Mouse (Mus musculus) liver, embryonic 12.5 days (tissue): Measurements from ENCODE around the gene Fam102a. TPM values are rescaled to one million over a fixed set of nuclear protein-coding genes. Genes with fewer than 3 reads are reported as not detected.

ENCODE experiments used
- ATAC-seq: fragments of 200-750 bp; cut with Nextera tagmentation; 2 replicates; pipeline ENCODE4 v1.8.0; 2017; ENCODE audit warnings: moderate number of reproducible peaks, mild to moderate bottlenecking, moderate library complexity
- H3K27ac ChIP-seq: fragments of 300-500 bp; sonication (generic); 2 replicates; pipeline ENCODE4 v1.5.1; 2016; ENCODE audit warnings: mild to moderate bottlenecking
- H3K27me3 ChIP-seq: fragments of 300-500 bp; sonication (generic); replicated peaks from 2 replicates; pipeline ENCODE4 v1.6.1; 2016; ENCODE audit warnings: mild to moderate bottlenecking, moderate library complexity
- H3K36me3 ChIP-seq: fragments of 300-500 bp; sonication (generic); 2 replicates; pipeline ENCODE4 v1.6.1; 2016; ENCODE audit warnings: mild to moderate bottlenecking, moderate library complexity
- H3K4me1 ChIP-seq: fragments of 300-500 bp; sonication (generic); 2 replicates; pipeline ENCODE4 v1.6.1; 2016
- H3K4me2 ChIP-seq: fragments of 300-500 bp; sonication (generic); 2 replicates; pipeline ENCODE4 v1.6.1; 2016; ENCODE audit warnings: mild to moderate bottlenecking, moderate library complexity
- H3K4me3 ChIP-seq: fragments of 300-500 bp; sonication (generic); 2 replicates; pipeline ENCODE4 v1.5.1; 2016; ENCODE audit warnings: mild to moderate bottlenecking, moderate library complexity
- H3K9ac ChIP-seq: fragments of 300-500 bp; sonication (generic); 2 replicates; pipeline ENCODE4 v1.6.1; 2016; ENCODE audit warnings: mild to moderate bottlenecking, moderate library complexity
- H3K9me3 ChIP-seq: fragments of 300-500 bp; sonication (generic); replicated peaks from 2 replicates; pipeline ENCODE4 v1.6.1; 2016; ENCODE audit warnings: mild to moderate bottlenecking, moderate library complexity
- WGBS: fragments of 180-500 bp; shearing (Covaris S2); methylation state at CpG from one replicate; pipeline ENCODE4 v1.1.7; 2016; ENCODE audit not compliant: insufficient replicate concordance; 5-methylcytosine and 5-hydroxymethylcytosine counted together
- polyA plus RNA-seq: library from polyadenylated mRNA; unstranded; fragments of >200 nt; fragmentation: Nextera tagmentation; extraction: Ambion mirVana; gene quantifications from 2 replicates; pipeline ENCODE4 v1.2.1, GENCODE M21; 2016

Fam102a gene
- polyA plus RNA-seq, 1 experiment from 2014 or later = 2.4 TPM

DNA sequence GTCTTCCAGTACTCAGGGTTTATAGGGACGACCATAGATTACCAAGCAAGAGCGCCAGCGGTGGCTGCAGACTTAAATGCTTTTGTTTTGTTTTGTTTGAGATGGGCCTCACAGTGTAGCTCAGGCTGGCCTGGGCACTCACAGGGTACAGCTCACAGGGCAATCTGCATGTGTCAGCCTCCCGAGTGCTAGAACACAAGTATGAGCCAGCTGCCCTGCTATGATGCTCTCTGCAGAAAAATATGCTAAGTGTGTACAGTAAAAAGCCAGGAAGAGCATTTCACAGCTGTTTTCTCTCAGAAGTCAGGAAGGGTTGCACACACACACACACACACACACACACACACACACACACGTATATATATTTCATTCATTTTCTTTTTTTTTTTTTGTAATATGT is 34.7 kb upstream of the Fam102a start:
- Histone ChIP-seq H3K27ac (no peak overlapping the region), H3K4me2 (no peak overlapping the region), H3K36me3 (no peaks in the 10 kb centered on the region), H3K9me3 (0 out of 2 replicates have a peak, but pooled peaks cover 4% of the 10 kb centered on the region), H3K4me3 (no peak overlapping the region), H3K9ac (no peak overlapping the region), H3K4me1 (peaks cover 14% of the 10 kb centered on the region), H3K27me3 (no peaks in the 10 kb centered on the region)
- 67% methylated on average over 5 of the region's 5 CpGs for WGBS
- no peak for ATAC-seq

DNA sequence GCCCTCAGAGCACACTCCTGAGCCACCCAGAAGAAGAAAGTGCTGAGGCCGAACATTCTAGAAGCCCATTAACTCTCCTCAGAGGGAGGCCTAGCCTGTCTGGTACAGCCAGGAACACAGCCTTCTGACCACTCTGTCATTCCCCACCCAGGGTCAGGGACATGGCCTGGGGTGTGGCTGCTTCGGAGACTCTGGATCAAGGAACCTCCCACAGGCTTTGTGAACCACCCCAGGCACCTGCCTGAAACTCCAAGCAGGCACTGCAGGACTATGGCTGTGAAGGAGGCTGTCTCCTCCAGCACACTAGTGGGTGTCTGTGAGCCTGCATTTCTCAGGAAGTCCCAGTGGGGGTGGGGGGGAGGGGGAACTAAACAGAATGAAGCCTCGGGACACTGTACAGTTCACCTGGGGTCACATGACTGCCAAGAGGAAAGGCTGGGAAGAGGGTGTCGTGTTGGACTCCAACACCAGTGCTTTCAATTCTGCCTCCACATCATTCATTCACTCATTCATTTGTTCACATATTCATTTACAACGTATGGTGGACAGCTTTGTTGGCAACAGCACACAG is 33.3 kb upstream of the Fam102a start:
- peaks cover 6% of the 10 kb centered on the region; the same call in 1 of the 2 replicates for H3K4me1 ChIP-seq
- H3K4me3 ChIP-seq = no peak overlapping the region
- WGBS = 62% methylated on average over 5 of the region's 5 CpGs
- no peak overlapping the region for H3K4me2 ChIP-seq
- no peaks in the 10 kb centered on the region for H3K27me3 ChIP-seq
- H3K27ac ChIP-seq = no peak overlapping the region
- peak; percentile 13; the same call in 1 of the 2 replicates for ATAC-seq
- 0 out of 2 replicates have a peak, but pooled peaks cover 7% of the 10 kb centered on the region for H3K9me3 ChIP-seq
- H3K36me3 ChIP-seq = no peaks in the 10 kb centered on the region
- H3K9ac ChIP-seq = no peak overlapping the region

DNA sequence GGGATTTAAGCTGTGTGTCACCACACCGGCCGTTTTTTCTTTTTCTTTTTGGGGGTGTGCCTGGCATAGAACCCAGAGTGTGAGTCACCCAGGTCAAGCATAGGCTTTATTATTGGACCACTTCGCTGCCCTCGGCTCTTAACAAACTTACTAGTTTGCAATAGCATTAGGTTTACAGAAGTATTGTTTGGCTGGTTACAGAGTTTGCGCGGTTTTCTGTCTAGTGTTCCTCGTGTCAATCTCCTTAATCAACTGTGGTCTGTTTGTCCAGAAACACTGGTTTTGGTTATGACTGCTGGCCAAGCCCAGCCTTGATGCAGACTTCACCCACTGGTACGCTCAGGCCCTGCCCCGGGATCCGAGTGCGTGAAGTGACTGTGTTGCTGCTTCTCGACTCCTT is 32.3 kb upstream of the Fam102a start:
- Histone ChIP-seq H3K4me1 (peaks cover 15% of the 10 kb centered on the region), H3K27ac (no peak overlapping the region), H3K4me3 (no peak overlapping the region), H3K9me3 (0 out of 2 replicates have a peak, but pooled peaks cover 7% of the 10 kb centered on the region), H3K36me3 (no peaks in the 10 kb centered on the region), H3K27me3 (no peaks in the 10 kb centered on the region), H3K4me2 (no peak overlapping the region), H3K9ac (no peak overlapping the region)
- ATAC-seq = no peak
- WGBS = 63% methylated on average over 12 of the region's 12 CpGs

DNA sequence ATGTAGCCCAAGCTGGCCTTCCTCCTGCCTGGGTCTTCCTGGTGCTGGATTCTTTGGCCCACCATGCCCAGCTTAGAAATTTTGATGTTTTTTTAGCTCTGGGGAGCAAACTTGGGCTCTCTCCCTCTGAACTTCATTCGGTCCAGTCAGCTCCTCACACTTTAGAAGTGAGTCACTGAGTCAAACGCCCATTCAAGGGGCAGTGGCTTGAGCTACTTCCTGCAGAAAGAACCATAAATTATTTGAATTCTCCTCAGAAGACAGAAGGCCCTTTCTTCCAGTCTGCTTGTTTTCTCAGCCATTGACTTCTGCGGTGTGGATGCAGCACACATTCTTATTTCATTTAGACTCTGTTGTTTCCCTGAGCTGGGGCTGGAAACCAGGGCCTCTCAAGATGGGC is 31.5 kb upstream of the Fam102a start:
- ATAC-seq = no peak

DNA sequence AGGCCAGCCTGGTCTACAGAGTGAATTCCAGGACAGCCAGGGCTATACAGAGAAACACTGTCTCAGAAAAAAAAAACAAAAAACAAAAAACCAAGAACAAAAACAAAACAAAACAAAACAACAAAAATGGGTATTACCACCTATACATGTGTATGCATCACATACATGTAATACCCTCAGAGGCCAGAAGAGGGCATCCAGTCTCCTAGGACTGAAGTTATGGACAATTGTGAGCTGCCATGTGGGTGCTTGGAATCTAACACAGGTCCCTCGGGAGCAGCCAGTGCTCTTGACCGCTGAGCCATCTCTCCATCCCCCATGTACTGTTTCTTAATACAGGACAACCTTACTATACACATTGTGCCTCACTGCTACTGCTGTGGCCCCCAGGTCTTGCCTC is 29.6 kb upstream of the Fam102a start:
- 84% methylated on average over 2 of the region's 2 CpGs for whole genome bisulfite sequencing
- Histone ChIP-seq H3K27ac (no peak overlapping the region), H3K27me3 (no peaks in the 10 kb centered on the region)

More for the DNA sequence above, 31.5 kb upstream of the Fam102a start:
- H3K9me3 ChIP-seq = 0 out of 2 replicates have a peak, but pooled peaks cover 7% of the 10 kb centered on the region
- H3K27ac ChIP-seq = no peak overlapping the region
- no peaks in the 10 kb centered on the region for H3K36me3 ChIP-seq
- H3K27me3 ChIP-seq = no peaks in the 10 kb centered on the region
- H3K4me3 ChIP-seq = no peak overlapping the region
- WGBS = 44% methylated on average over 3 of the region's 3 CpGs
- H3K4me2 ChIP-seq = no peak overlapping the region
- no peak overlapping the region for H3K9ac ChIP-seq
- H3K4me1 ChIP-seq = peaks cover 17% of the 10 kb centered on the region

DNA sequence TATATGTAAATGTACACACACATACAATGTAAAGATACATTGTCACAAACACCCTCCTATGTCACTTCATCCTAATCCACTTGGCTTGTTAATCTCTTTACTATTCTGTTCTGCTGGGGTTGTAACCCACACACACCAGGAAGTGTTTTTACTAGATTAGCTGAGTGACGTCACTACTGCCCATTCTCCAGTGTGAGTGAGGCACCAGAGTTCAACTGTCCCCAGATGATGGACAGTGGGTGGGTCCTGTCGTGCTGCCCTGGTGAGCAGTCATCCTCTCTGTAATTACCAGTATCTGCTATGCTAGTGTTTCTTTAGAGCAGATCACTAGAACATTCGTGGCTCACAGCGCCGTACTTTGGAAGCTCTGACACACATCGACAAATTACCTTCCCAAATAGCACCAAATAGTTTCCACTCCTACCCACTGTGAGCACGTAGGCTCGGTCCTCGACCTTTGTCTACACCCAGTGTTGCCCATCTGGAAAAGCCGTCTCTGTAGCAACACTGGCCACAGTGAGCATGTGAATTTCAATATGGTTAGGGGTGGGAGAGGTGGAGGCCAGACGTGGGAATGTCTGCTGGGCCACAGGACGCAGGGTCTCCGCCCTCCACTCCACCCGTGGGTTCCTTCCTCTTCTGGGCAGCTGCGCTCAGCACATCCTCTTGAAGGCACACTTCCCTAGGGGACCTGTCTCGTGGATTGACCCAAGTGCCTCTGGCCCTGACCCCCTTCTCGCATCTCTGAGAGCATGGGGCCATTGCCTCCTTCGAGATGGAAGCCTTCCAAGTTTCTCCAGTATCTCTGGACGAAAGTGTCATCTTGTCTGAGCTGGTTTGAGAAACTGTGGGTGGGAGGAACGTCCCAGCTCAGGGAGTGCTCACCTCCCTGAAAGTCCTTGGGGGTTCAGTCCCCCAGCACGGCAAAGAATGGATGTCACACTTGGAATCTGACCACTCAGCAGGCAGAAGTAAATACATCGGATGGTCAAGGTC is 28.2 kb upstream of the Fam102a start:
- no peaks in the 10 kb centered on the region for H3K27me3 ChIP-seq
- 48% methylated on average over 22 of the region's 22 CpGs for WGBS
- no peak overlapping the region for H3K9ac ChIP-seq
- H3K27ac ChIP-seq = no peak overlapping the region
- peaks cover 30% of the 10 kb centered on the region for H3K4me1 ChIP-seq
- H3K4me3 ChIP-seq = no peak overlapping the region
- ATAC-seq = no peak
- H3K4me2 ChIP-seq = no peak overlapping the region
- H3K9me3 ChIP-seq = 0 out of 2 replicates have a peak, but pooled peaks cover 3% of the 10 kb centered on the region
- H3K36me3 ChIP-seq = no peaks in the 10 kb centered on the region

More for the DNA sequence above, 29.6 kb upstream of the Fam102a start:
- Histone ChIP-seq H3K9ac (no peak overlapping the region), H3K4me3 (no peak overlapping the region), H3K9me3 (0 out of 2 replicates have a peak, but pooled peaks cover 3% of the 10 kb centered on the region), H3K36me3 (no peaks in the 10 kb centered on the region), H3K4me2 (no peak overlapping the region), H3K4me1 (peaks cover 30% of the 10 kb centered on the region)
- ATAC-seq = no peak

DNA sequence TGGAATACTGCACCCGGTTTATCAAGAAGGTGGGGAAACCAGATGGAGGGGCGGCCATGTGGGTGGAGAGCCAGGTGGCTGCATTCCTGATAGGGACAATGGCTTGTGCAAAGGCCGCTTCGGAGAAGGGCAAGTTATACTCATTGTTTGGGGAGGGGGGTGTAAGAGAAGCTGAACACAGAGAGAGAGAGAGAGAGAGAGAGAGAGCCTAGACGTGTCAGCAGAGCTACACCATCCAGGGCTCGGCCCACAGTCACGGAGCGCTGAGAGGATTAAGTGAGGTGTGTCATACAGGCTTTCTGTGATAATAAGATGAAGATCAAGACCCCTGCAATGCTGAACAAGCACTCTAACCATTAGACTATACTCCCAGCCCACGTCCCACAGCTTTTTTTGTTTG is 27.2 kb upstream of the Fam102a start:
- Histone ChIP-seq H3K4me1 (peaks cover 30% of the 10 kb centered on the region), H3K4me2 (no peak overlapping the region), H3K9me3 (0 out of 2 replicates have a peak, but pooled peaks cover 3% of the 10 kb centered on the region), H3K27ac (no peak overlapping the region), H3K9ac (no peak overlapping the region), H3K36me3 (no peaks in the 10 kb centered on the region), H3K4me3 (no peak overlapping the region), H3K27me3 (no peaks in the 10 kb centered on the region)
- ATAC-seq = no peak
- 59% methylated on average over 9 of the region's 9 CpGs for WGBS

DNA sequence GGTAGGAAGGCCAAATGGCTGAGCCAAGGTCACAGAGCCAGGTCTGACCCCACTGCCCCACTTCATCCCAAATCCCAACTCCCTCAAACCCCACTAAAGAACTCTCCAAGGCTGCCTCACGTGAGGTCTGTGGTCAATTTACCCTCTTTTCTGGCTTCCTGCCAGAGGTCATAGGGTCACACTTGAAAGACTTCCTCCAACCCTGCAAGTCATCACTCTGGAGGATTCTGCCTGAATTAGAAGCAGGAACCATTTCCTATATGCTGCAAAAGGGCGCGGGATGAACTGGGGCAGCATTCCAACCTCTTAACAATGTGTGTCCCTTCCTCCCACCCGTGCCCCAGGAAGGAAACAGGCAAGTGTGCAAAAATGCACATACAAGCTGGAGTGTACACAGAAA is 25.8 kb upstream of the Fam102a start:
- 18% methylated on average over 4 of the region's 4 CpGs for WGBS
- Histone ChIP-seq H3K4me1 (peaks cover 31% of the 10 kb centered on the region), H3K27me3 (no peaks in the 10 kb centered on the region), H3K9me3 (0 out of 2 replicates have a peak, but pooled peaks cover 3% of the 10 kb centered on the region), H3K4me3 (no peak overlapping the region), H3K4me2 (no peak overlapping the region), H3K27ac (no peak overlapping the region), H3K9ac (no peak overlapping the region), H3K36me3 (no peaks in the 10 kb centered on the region)
- ATAC-seq = no peak

DNA sequence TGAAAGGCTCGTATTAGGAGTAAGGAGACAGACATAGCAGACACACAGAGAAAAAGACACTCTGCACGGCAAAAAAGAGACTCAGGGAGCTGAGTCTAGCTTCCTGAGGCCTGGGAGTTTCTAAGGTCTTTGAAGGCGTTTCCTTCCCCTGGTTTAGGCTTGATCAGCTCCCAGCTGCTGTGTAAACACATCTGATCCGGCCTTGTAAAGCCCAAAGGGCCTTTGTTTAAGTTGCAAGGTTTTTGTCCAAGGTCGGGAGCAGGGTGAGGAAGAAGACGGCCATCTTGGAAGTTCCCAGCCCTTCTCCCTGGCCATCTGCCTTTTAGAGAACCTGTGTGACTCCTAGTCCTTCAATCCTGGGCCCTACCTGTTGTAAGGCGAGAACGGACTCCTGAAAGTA is 25.2 kb upstream of the Fam102a start:
- no peak overlapping the region for H3K4me2 ChIP-seq
- H3K27me3 ChIP-seq = no peaks in the 10 kb centered on the region
- no peak overlapping the region for H3K9ac ChIP-seq
- H3K36me3 ChIP-seq = no peaks in the 10 kb centered on the region
- no peak overlapping the region for H3K4me3 ChIP-seq
- H3K27ac ChIP-seq = peak overlapping the region; percentile 15; the same call in 1 of the 2 replicates
- 0 out of 2 replicates have a peak, but pooled peaks cover 3% of the 10 kb centered on the region for H3K9me3 ChIP-seq
- ATAC-seq = no peak
- 49% methylated on average over 8 of the region's 8 CpGs for WGBS
- H3K4me1 ChIP-seq = peaks cover 34% of the 10 kb centered on the region

DNA sequence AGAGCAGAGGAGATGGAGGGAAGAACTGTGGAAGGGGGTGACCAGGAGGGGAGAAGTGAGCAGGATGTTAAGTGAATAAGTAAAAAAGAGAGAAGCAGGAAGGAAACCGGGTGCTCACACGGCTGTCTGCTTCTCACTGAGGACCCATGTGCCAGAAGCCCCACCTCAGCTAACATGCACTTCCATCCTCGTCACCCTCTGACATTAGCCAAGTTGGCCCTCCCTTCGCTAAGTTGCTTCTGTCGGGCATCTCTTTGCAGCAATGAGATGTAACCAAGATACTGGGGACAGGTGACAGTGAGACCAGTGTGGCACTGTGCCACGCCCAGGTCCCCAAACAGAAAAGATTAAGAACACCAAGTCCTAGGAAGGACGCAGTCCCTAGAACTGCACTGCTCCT is 22.5 kb upstream of the Fam102a start:
- WGBS = 41% methylated on average over 7 of the region's 7 CpGs

DNA sequence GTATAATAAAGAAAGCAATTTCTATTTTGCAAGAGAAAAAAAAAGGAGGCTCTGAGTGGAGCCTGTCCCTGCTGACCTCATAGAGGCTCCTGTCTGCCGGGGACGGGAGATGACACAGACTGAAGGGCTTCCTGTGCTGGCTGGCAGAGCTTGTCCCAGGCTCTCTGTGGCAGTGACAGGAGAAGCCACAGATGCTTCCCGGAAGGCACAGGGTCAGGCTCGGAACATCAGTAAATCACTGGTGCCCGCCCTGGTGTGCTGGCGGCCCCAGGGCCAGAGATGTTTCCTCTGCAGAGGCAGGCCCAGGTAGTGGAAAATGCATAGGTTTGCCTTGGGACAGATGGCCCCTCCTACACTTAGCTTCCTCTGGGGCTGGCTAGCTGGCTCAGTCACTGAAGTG is 20.8 kb upstream of the Fam102a start:
- no peak for ATAC-seq
- 17% methylated on average over 6 of the region's 6 CpGs for WGBS
- Histone ChIP-seq H3K4me3 (no peak overlapping the region), H3K9ac (no peak overlapping the region), H3K4me1 (peaks cover 17% of the 10 kb centered on the region; the same call in 1 of the 2 replicates), H3K27me3 (no peaks in the 10 kb centered on the region), H3K36me3 (no peaks in the 10 kb centered on the region), H3K4me2 (no peak overlapping the region), H3K9me3 (no peaks in the 10 kb centered on the region), H3K27ac (no peak overlapping the region)

More for the DNA sequence above, 22.5 kb upstream of the Fam102a start:
- H3K27me3 ChIP-seq = no peaks in the 10 kb centered on the region
- H3K4me1 ChIP-seq = peaks cover 24% of the 10 kb centered on the region
- no peak overlapping the region for H3K9ac ChIP-seq
- no peaks in the 10 kb centered on the region for H3K36me3 ChIP-seq
- H3K27ac ChIP-seq = no peak overlapping the region
- no peak overlapping the region for H3K4me3 ChIP-seq
- ATAC-seq = no peak
- H3K9me3 ChIP-seq = no peaks in the 10 kb centered on the region
- no peak overlapping the region for H3K4me2 ChIP-seq
